Mouse (Mus musculus) limb, embryonic 11.5 days (tissue): Measurements from ENCODE around the gene Aak1. TPM values are rescaled to one million over a fixed set of nuclear protein-coding genes. Genes with fewer than 3 reads are reported as not detected.

Experiments
- ATAC-seq: fragments of 200-750 bp; cut with Nextera tagmentation; 2 replicates; pipeline ENCODE4 v1.8.0; 2017; ENCODE audit warnings: low read depth; ENCODE audit not compliant: insufficient number of reproducible peaks, low FRiP score, low TSS enrichment
- DNase-seq: peaks from one replicate; pipeline ENCODE4 v3.0.0-alpha.2; 2015; ENCODE audit warnings: low spot score
- H3K27ac ChIP-seq: fragments of 300-500 bp; sonication (generic); replicated peaks from 2 replicates; pipeline ENCODE4 v1.5.1; 2014; ENCODE audit warnings: low read depth, mild to moderate bottlenecking, low read length
- H3K27me3 ChIP-seq: fragments of 300-500 bp; sonication (generic); 2 replicates; pipeline ENCODE4 v1.6.1; 2014; ENCODE audit warnings: mild to moderate bottlenecking, low read length, mixed read lengths; ENCODE audit not compliant: control insufficient read depth, insufficient read depth
- H3K36me3 ChIP-seq: fragments of 300-500 bp; sonication (generic); 2 replicates; pipeline ENCODE4 v1.6.1; 2014; ENCODE audit warnings: mild to moderate bottlenecking, low read length, moderate library complexity, mixed read lengths; ENCODE audit not compliant: control insufficient read depth, insufficient read depth
- H3K4me1 ChIP-seq: fragments of 300-500 bp; sonication (generic); 2 replicates; pipeline ENCODE4 v1.6.1; 2014; ENCODE audit warnings: low read length, mixed read lengths; ENCODE audit not compliant: control insufficient read depth, insufficient read depth
- H3K4me2 ChIP-seq: fragments of 300-500 bp; sonication (generic); 2 replicates; pipeline ENCODE4 v1.6.1; 2014; ENCODE audit warnings: low read depth, mild to moderate bottlenecking, moderate library complexity; ENCODE audit not compliant: severe bottlenecking
- H3K4me3 ChIP-seq: fragments of 300-500 bp; sonication (generic); 2 replicates; pipeline ENCODE4 v1.5.1; 2014; ENCODE audit warnings: low read depth, low read length
- H3K9ac ChIP-seq: fragments of 300-500 bp; sonication (generic); 2 replicates; pipeline ENCODE4 v1.6.1; 2014; ENCODE audit warnings: mild to moderate bottlenecking, low read length
- H3K9me3 ChIP-seq: fragments of 300-500 bp; sonication (generic); 2 replicates; pipeline ENCODE4 v1.6.1; 2016; ENCODE audit warnings: low read length; ENCODE audit not compliant: control insufficient read depth
- WGBS: fragments of 180-500 bp; shearing (Covaris S2); extraction: QIAGEN DNeasy Blood & Tissue Kit; methylation state at CpG from one replicate; pipeline ENCODE4 v1.1.7; 2014; 5-methylcytosine and 5-hydroxymethylcytosine counted together
- polyA plus RNA-seq: library from polyadenylated mRNA; unstranded; fragments of >200 nt; fragmentation: Nextera tagmentation; extraction: Ambion mirVana; gene quantifications from 2 replicates; pipeline ENCODE4 v1.2.1, GENCODE M21; 2014

Aak1 gene
- polyA plus RNA-seq, 1 experiment from 2014 or later: 14.1 TPM

DNA sequence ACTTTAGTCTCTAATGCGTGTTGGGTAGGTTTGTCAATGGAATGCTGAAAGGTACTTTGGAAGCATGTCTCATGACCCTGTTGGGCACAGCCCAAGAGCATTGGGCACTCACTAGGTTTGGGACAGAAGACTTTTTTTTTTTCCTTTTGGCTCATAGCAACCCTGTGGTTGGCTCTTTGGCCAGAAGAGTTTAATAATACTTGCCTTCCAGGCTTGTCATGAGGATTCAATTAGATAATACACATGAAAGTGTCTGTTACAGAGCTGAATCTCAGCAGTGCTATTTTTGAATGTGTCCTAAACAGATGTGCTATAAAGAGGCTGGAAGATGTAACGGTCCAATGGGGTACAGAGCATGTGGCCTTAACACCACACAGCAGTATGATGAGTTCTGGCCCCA lies 56.2 kb downstream of the Aak1 start:
- Histone ChIP-seq H3K36me3 (no peaks in the 10 kb centered on the region), H3K27ac (no peak overlapping the region), H3K4me3 (no peak overlapping the region), H3K27me3 (no peaks in the 10 kb centered on the region), H3K4me2 (no peak overlapping the region), H3K4me1 (no peaks in the 10 kb centered on the region), H3K9me3 (no peaks in the 10 kb centered on the region), H3K9ac (no peak overlapping the region)
- DNase-seq (no peak), ATAC-seq (no peak)
- WGBS: 73% methylated on average over 2 of the region's 2 CpGs

DNA sequence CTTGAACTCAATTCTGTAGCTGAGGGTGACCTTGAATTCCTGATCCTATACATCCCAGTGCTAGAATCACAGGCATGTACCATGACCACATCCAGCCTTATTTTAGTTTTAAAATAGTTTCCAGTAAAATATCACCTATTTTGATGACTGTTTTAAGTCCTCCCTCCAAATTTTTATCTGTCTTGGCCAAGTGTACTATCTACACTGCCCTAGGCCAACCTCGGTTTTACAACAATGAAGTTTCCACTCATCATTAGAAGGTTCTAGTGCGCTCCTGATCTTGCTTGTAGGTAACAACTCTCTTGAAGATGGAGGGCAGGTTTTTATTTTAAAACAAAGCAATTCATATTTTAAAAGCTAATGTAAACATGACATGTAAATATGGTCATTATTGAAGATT lies 57.9 kb downstream of the Aak1 start:
- H3K4me3 ChIP-seq: no peak overlapping the region
- H3K27me3 ChIP-seq: no peaks in the 10 kb centered on the region
- no peak for ATAC-seq
- WGBS: 91% methylated on average over 2 of the region's 2 CpGs
- no peaks in the 10 kb centered on the region for H3K9me3 ChIP-seq
- DNase-seq: no peak
- H3K4me1 ChIP-seq: no peaks in the 10 kb centered on the region
- no peak overlapping the region for H3K27ac ChIP-seq
- no peaks in the 10 kb centered on the region for H3K36me3 ChIP-seq
- no peak overlapping the region for H3K4me2 ChIP-seq
- H3K9ac ChIP-seq: no peak overlapping the region

DNA sequence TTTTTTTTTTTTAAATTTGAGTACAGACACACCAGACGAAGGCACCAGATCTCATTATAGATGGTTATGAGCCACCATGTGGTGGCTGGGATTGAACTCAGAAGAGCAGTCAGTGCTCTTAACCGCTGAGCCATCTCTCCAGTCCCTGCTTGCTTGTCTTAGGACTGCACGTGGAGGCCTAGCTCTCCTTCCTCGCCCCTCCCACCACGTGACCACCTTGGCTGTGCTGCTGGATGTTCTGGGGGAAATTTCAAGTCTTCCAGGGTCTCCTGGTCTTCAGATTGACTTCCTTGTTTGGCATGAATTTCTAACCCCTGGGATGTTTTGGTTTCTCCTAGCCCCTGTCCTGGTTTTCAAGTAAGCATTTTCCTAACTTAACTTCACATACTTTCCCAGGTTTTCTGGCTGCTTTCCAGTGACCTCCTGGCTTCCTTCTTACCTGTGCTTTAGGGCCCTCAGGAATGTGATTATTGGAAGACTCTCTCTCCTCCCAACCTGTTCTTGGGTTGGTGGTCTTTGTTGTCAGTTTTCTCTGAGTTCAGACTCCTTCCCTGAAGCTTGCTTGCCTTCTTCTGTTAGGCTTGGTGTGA lies 59.3 kb downstream of the Aak1 start:
- ATAC-seq (no peak), DNase-seq (no peak)
- no peak overlapping the region for H3K27ac ChIP-seq
- 66% methylated on average over 5 of the region's 5 CpGs for WGBS
- no peak overlapping the region for H3K4me2 ChIP-seq
- no peak overlapping the region for H3K9ac ChIP-seq
- no peak overlapping the region for H3K4me3 ChIP-seq
- no peaks in the 10 kb centered on the region for H3K36me3 ChIP-seq
- H3K27me3 ChIP-seq: no peaks in the 10 kb centered on the region
- no peaks in the 10 kb centered on the region for H3K4me1 ChIP-seq
- no peaks in the 10 kb centered on the region for H3K9me3 ChIP-seq

DNA sequence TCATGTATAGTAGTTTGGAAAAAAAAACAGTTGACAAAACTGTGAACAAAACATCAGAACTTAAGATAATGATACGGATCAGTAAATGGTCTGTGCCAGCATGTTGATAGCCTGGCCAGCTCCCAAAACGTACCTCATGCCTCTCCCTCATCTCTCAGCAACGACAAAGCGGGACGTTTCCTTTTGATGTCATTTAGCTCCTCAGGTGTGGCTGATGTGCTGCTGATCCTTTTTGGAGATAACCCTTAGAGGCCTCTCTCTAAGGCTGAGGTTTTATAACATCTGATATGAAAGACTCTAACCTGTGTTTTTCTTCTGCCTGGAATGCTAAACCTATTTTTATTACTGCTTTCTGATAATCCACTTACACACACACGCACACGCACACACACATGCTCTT lies 60.6 kb downstream of the Aak1 start:
- Histone ChIP-seq H3K27me3 (no peaks in the 10 kb centered on the region), H3K36me3 (no peaks in the 10 kb centered on the region), H3K9ac (no peak overlapping the region), H3K9me3 (no peaks in the 10 kb centered on the region), H3K27ac (no peak overlapping the region), H3K4me3 (no peak overlapping the region), H3K4me2 (no peak overlapping the region), H3K4me1 (no peaks in the 10 kb centered on the region)
- ATAC-seq (no peak), DNase-seq (no peak)
- 82% methylated on average over 7 of the region's 7 CpGs for WGBS

DNA sequence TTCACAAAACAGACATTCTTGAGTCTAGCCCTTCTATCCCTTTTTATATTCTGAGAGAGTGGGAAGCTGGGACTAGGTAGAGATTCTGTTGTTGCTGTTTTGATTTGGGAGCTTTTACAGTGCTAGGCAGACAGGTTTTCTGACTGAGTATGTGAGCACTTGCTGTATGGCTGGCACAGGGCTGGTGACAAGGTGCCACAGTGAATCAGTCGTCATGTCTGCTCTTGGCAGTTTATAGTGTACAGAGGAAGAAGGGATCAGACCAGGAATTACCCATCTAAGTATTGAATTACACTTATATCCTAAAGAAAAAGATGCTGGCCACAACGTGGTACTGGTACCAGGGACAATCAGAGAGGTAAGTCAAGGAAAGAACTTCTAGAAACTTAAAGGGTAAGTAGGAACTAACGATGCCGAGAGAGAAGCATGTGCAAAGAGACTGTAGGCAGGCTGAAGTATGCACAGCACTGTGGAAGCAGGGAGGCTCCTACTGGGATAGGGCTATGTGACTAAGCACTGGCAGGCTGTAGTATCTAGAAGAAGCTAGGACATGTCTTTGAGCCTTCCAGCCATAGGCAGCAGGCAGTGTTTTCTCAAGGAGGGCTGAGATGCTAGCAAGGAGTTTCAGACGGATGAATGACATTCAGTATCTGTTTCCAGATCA lies 67.0 kb downstream of the Aak1 start:
- Histone ChIP-seq H3K9me3 (no peaks in the 10 kb centered on the region), H3K27ac (no peak overlapping the region), H3K36me3 (no peaks in the 10 kb centered on the region), H3K9ac (no peak overlapping the region), H3K4me2 (no peak overlapping the region), H3K27me3 (no peaks in the 10 kb centered on the region), H3K4me3 (no peak overlapping the region), H3K4me1 (no peaks in the 10 kb centered on the region)
- 85% methylated on average over 5 of the region's 5 CpGs for WGBS
- no peak for ATAC-seq
- no peak for DNase-seq

DNA sequence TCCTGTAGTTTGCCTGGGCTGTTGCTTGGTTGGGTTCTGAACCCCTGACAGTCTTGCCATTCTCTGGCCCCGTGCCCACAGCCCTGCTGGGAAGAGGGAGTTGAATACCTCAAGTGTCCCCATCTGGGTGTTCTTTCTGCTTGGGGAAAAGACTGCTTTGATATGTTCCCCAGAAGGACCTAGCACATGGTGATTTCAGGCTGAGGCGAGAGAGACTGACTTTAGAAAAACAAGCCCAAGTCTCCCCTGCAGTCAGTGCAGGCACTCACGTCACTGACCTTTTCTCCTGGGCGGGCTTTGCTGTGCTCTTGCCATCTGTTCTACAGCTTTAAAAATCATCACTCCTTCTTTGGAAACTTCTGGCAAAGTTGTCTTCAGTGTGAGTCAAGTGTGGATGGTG lies 67.9 kb downstream of the Aak1 start:
- no peaks in the 10 kb centered on the region for H3K4me1 ChIP-seq
- no peaks in the 10 kb centered on the region for H3K36me3 ChIP-seq
- DNase-seq (no peak), ATAC-seq (no peak)
- H3K9me3 ChIP-seq: no peaks in the 10 kb centered on the region
- no peak overlapping the region for H3K27ac ChIP-seq
- no peaks in the 10 kb centered on the region for H3K27me3 ChIP-seq
- no peak overlapping the region for H3K9ac ChIP-seq
- H3K4me2 ChIP-seq: no peak overlapping the region
- no peak overlapping the region for H3K4me3 ChIP-seq
- 75% methylated on average over 4 of the region's 4 CpGs for WGBS

DNA sequence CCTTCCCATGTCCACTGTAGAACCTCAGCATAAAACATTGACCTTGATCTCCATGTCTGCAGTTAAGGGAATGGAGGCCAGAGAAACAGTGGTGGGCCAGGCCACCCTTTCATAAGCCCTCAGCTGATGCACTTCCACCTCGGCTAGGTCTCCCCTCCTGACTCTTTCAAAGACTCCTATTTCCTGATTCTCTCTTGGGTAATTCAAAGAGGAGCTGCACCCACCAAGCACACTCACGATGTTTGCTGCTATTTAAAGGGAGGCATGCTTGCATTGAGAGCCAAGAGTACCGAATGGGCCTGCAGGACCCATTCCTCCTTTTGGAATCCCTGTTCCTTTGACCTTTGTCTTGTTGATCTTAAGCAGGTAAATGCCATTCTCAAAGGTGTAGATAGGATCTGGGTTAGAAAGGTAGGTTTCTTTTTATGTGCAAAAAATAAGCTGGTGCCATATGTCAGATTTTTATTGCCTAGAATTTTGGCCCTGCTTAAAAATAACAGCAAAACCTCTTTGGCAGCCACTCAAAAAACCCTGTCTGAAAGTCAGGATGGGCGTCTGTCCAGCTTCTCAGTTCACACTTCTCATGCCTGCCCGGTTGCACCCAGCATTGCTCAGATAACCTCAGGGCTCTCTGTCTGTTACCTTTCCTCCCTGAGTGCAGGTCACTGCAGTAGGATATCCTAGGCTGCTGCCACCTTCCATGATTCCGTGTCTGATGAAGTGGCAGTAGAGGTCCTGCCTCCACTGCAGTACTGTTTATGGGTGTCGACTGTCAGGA lies 68.9 kb downstream of the Aak1 start:
- no peak overlapping the region for H3K27ac ChIP-seq
- H3K4me2 ChIP-seq: no peak overlapping the region
- H3K27me3 ChIP-seq: no peaks in the 10 kb centered on the region
- ATAC-seq: no peak
- H3K4me1 ChIP-seq: no peaks in the 10 kb centered on the region
- H3K36me3 ChIP-seq: no peaks in the 10 kb centered on the region
- no peaks in the 10 kb centered on the region for H3K9me3 ChIP-seq
- no peak overlapping the region for H3K4me3 ChIP-seq
- WGBS: 77% methylated on average over 7 of the region's 7 CpGs
- no peak for DNase-seq
- H3K9ac ChIP-seq: no peak overlapping the region

DNA sequence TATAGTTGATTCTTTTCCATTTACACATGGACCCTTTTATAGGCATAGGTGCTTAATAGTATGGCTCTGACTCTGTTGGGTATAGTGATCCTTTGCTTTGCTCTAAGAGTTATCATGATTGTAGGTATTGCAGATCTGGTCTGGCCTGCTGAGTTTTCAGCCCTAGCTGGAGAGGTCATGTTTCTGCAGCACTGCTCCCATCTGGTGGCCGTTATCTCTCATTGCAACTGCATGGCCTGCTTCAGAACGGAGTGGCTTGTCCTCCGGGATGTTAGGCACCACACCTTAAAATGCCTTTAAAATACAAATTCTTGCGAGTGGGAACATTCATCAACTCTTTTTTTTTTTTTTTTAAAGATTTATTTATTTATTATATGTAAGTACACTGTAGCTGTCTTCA lies 72.6 kb downstream of the Aak1 start:
- no peaks in the 10 kb centered on the region for H3K9me3 ChIP-seq
- H3K27me3 ChIP-seq: no peaks in the 10 kb centered on the region
- no peak overlapping the region for H3K9ac ChIP-seq
- no peaks in the 10 kb centered on the region for H3K36me3 ChIP-seq
- no peak overlapping the region for H3K27ac ChIP-seq
- no peaks in the 10 kb centered on the region for H3K4me1 ChIP-seq
- peak; percentile 73 for DNase-seq
- H3K4me2 ChIP-seq: no peak overlapping the region
- H3K4me3 ChIP-seq: no peak overlapping the region
- ATAC-seq: peak; percentile 54; the same call in 1 of the 2 replicates
- WGBS: 18% methylated on average over 4 of the region's 4 CpGs
